18 mouse cellular contexts compared by ENCODE assay signal in the genomic region with DNA sequence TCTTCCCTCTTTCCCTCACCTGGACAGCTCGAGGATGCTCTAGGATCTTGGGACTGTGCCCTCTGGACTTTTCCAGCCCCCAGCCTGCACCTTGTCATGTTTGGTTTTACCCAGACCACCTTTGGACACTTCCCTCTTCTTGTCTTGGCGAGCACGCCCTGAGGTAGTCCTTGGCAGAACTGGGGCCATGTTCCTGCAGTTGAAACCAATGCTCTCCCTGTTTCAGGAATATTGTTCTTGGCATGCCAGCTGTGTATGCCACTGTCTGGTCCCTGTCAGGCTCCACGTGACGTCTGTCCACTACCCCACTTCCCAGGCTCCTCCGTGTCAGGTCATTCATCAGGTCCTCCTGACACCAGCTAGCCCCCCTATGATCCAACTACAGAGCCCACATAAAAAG. TPM values are rescaled to one million over a fixed set of nuclear protein-coding genes. Genes with fewer than 3 reads are reported as not detected.
DNase-seq lines count a peak whose midpoint lies in the region.
"Had no signal": no experiment of that assay in that cellular context is flagged by ENCODE, and none has a peak within 500 bp of the region (broad histone marks: within the 10 kb centered on the region; RNA-seq: fewer than 3 reads in every experiment).

No protein-coding gene starts in this region.

- DNase-seq in heart, adult 11 months: peak; percentile 92
- no peak for DNase-seq in heart, postnatal 25 days (ENCODE audit: low spot score)
- DNase-seq in kidney, postnatal 10 days: peak; percentile 5
- DNase-seq in kidney, adult 9 months: no peak
- peak; percentile 14 for DNase-seq in urinary bladder, adult 2 months (ENCODE audit: low spot score)
- DNase-seq in urinary bladder, adult 18-20 months (ENCODE audit: low spot score in 2 of 2): no peak
- no peak for DNase-seq in Muller cell, postnatal 12 days (ENCODE audit: inconsistent ontology term)
- DNase-seq: adrenal gland, adult 8-10 months; cerebellum, adult 11-12 months; cerebellum, adult 8-10 months; embryo, embryonic 11 days had no signal

- intact Hi-C loops in heart, postnatal 25 days (cut with DNase I): loop anchor here (1.0 to 2.0 kb wide), 2 partner anchors 61 to 296 kb away; no protein-coding TSS in a partner anchor

RNA-seq across cellular contexts. Expression of a gene that starts 23.1 kb away (rescaled TPM):
- 100 to 1,000 TPM; 121 to 138 TPM for total RNA-seq in heart, postnatal 25 days (2021)
- polyA plus RNA-seq in urinary bladder, adult 2 months (2012; rRNA removed): 600 and 646 TPM in 2 replicates
- total RNA-seq: MEL had no signal

RNA-seq across cellular contexts. Expression of a gene that starts 23.2 kb away (rescaled TPM):
- 10 to 100 TPM; 19.2 to 24.0 TPM for total RNA-seq in heart, postnatal 25 days (2021)
- 154 and 187 TPM in 2 replicates for polyA plus RNA-seq in urinary bladder, adult 2 months (2012; rRNA removed)

RNA-seq across cellular contexts. Expression of a gene that starts 36.4 kb away (rescaled TPM):
- total RNA-seq in heart, postnatal 25 days (2021): 1 to 10 TPM in 1 of 2 experiments, under 1 TPM in 1; 0.84 to 1.1 TPM
- polyA plus RNA-seq in urinary bladder, adult 2 months (2012; rRNA removed): 1.3 and 2.3 TPM in 2 replicates
- total RNA-seq: granulocyte monocyte progenitor cell, adult 5-6 weeks; MEL had no signal
- polyA plus RNA-seq: erythroblast, embryonic 14.5 days; forebrain, embryonic 15.5 days had no signal

RNA-seq across cellular contexts. Expression of a gene that starts 40.2 kb away (rescaled TPM):
- 10 to 100 TPM; 16.0 to 17.2 TPM for total RNA-seq in heart, postnatal 25 days (2021)
- polyA plus RNA-seq in urinary bladder, adult 2 months (2012; rRNA removed): 38.2 and 41.2 TPM in 2 replicates

RNA-seq across cellular contexts. Expression of a gene that starts 49.3 kb away (rescaled TPM):
- 10 to 100 TPM; 17.7 to 31.0 TPM for total RNA-seq in heart, postnatal 25 days (2021)
- polyA plus RNA-seq in urinary bladder, adult 2 months (2012; rRNA removed): 31.7 and 38.1 TPM in 2 replicates
- total RNA-seq: granulocyte monocyte progenitor cell, adult 5-6 weeks; hematopoietic stem cell, adult 5-6 weeks had no signal
- polyA plus RNA-seq: activated CD4-positive, CD25-positive, alpha-beta regulatory T cell, adult 4 months; CD4-positive, CD25-positive, alpha-beta regulatory T cell, adult 4 months; erythroblast, embryonic 14.5 days had no signal

Comparison
In these comparisons a context has a peak if more than half of its experiments do, and no peak if none do; other contexts are left out.
1. DNase-seq: peak in heart, adult 11 months (single experiment), kidney, postnatal 10 days (single experiment) and urinary bladder, adult 2 months (single experiment); none in heart, postnatal 25 days (single experiment), kidney, adult 9 months (single experiment), urinary bladder, adult 18-20 months (0 of 2) and Muller cell, postnatal 12 days (single experiment).